In genomic region chr4:123393004-123393403, GRCm38 (mm10) we compare ENCODE assay signal across 27 mouse cellular contexts. TPM values are rescaled to one million over a fixed set of nuclear protein-coding genes. Genes with fewer than 3 reads are reported as not detected.
DNase-seq lines count a peak whose midpoint lies in the region; ATAC-seq lines count a peak whose summit lies in the region.
"Had no signal": no experiment of that assay in that cellular context is flagged by ENCODE, and none has a peak within 500 bp of the region (broad histone marks: within the 10 kb centered on the region; RNA-seq: fewer than 3 reads in every experiment).

No protein-coding gene starts in this region.

- no peak overlapping the region for H3K4me3 ChIP-seq in kidney, embryonic 14.5 days (ENCODE audit: low read length)
- H3K4me3 ChIP-seq in midbrain, embryonic 11.5 days (ENCODE audit: low read depth, low read length), result no peak overlapping the region
- H3K4me3 ChIP-seq: embryonic facial prominence, embryonic 13.5 days; embryonic facial prominence, embryonic 15.5 days; erythroblast, embryonic 14.5 days; forebrain, embryonic 10.5 days; forebrain, embryonic 12.5 days had no signal

- H3K9me3 ChIP-seq in kidney, embryonic 14.5 days (ENCODE audit: control insufficient read depth, low read length), result no peaks in the 10 kb centered on the region
- H3K9me3 ChIP-seq in midbrain, embryonic 11.5 days (ENCODE audit: control insufficient read depth, low read length), result no peaks in the 10 kb centered on the region
- H3K9me3 ChIP-seq: embryonic facial prominence, embryonic 13.5 days; embryonic facial prominence, embryonic 15.5 days; forebrain, embryonic 10.5 days; forebrain, embryonic 12.5 days; G1E had no signal

- peaks cover 90% of the 10 kb centered on the region for H3K36me3 ChIP-seq in kidney, embryonic 14.5 days (ENCODE audit: control insufficient read depth, insufficient read depth, low read length)
- peaks cover 34% of the 10 kb centered on the region; the same call in 1 of the 2 replicates for H3K36me3 ChIP-seq in midbrain, embryonic 11.5 days (ENCODE audit: control insufficient read depth, insufficient read depth, low read length)

- H3K4me2 ChIP-seq in kidney, embryonic 14.5 days (replicated peaks; ENCODE audit: low read depth, low read length), result no peak overlapping the region
- H3K4me2 ChIP-seq in midbrain, embryonic 11.5 days, result no peak overlapping the region
- H3K4me2 ChIP-seq: embryonic facial prominence, embryonic 13.5 days; embryonic facial prominence, embryonic 15.5 days; forebrain, embryonic 12.5 days had no signal

- no peaks in the 10 kb centered on the region for H3K27me3 ChIP-seq in kidney, embryonic 14.5 days (ENCODE audit: control insufficient read depth, insufficient read depth, low read length)
- no peaks in the 10 kb centered on the region for H3K27me3 ChIP-seq in midbrain, embryonic 11.5 days (ENCODE audit: control insufficient read depth, insufficient read depth, low read length)
- H3K27me3 ChIP-seq: embryonic facial prominence, embryonic 13.5 days; embryonic facial prominence, embryonic 15.5 days; forebrain, embryonic 12.5 days; Patski had no signal

- peak; percentile 78 for DNase-seq in heart, adult 11 months
- DNase-seq in heart, adult 18-20 months, result no peak
- peak; percentile 62 for DNase-seq in 416B (ENCODE audit: low read depth)
- DNase-seq in B cell, adult 2 months, result peak; percentile 26 to 27
- no peak for DNase-seq in midbrain, embryonic 11.5 days (ENCODE audit: low spot score, missing footprints)
- no peak for DNase-seq in frontal cortex, postnatal 36 days (ENCODE audit: low spot score in 2 of 2)
- DNase-seq: adrenal gland, adult 8-10 months; adrenal gland, postnatal 14 days; adrenal gland, postnatal 36 days; cerebellum, adult 11-12 months; cerebellum, adult 2 months; cerebellum, adult 9-10 months; cerebellum, postnatal 10 days; cerebellum, postnatal 25 days had no signal

- H3K4me1 ChIP-seq in kidney, embryonic 14.5 days (ENCODE audit: control insufficient read depth, insufficient read depth, low read length), result no peaks in the 10 kb centered on the region
- H3K4me1 ChIP-seq in midbrain, embryonic 11.5 days (ENCODE audit: control insufficient read depth, insufficient read depth, low read length), result no peaks in the 10 kb centered on the region
- H3K4me1 ChIP-seq: embryonic facial prominence, embryonic 13.5 days; embryonic facial prominence, embryonic 15.5 days; forebrain, embryonic 10.5 days; forebrain, embryonic 12.5 days had no signal

- no peak overlapping the region for H3K9ac ChIP-seq in kidney, embryonic 14.5 days (ENCODE audit: low read depth, low read length)
- no peak overlapping the region for H3K9ac ChIP-seq in midbrain, embryonic 11.5 days (ENCODE audit: low read length)
- H3K9ac ChIP-seq: embryonic facial prominence, embryonic 13.5 days; embryonic facial prominence, embryonic 15.5 days; forebrain, embryonic 12.5 days had no signal

- peak; percentile 33; the same call in 1 of the 2 replicates for ATAC-seq in megakaryocyte, adult 5-6 weeks (ENCODE audit: poor library complexity, severe bottlenecking)
- ATAC-seq in kidney, embryonic 14.5 days (ENCODE audit: low FRiP score, low TSS enrichment), result no peak
- no peak for ATAC-seq in midbrain, embryonic 11.5 days (ENCODE audit: low FRiP score)
- ATAC-seq: forebrain, embryonic 14.5 days; forebrain, embryonic 16.5 days; Patski had no signal

- no peak overlapping the region for H3K27ac ChIP-seq in kidney, embryonic 14.5 days (ENCODE audit: low read depth, low read length)
- no peak overlapping the region for H3K27ac ChIP-seq in midbrain, embryonic 11.5 days (ENCODE audit: low read depth, low read length)
- H3K27ac ChIP-seq: embryonic facial prominence, embryonic 13.5 days; embryonic facial prominence, embryonic 15.5 days; forebrain, embryonic 10.5 days; forebrain, embryonic 12.5 days had no signal

- 86% methylated on average over 3 of the region's 3 CpGs for WGBS in kidney, embryonic 14.5 days
- 95% methylated on average over 3 of the region's 3 CpGs for WGBS in midbrain, embryonic 11.5 days

RNA-seq across cellular contexts. Expression of gene Bmp8a, which starts 50.0 kb away (rescaled TPM):
- not detected for total RNA-seq in heart, adult 18-20 months (2021)
- not detected in 2 replicates for total RNA-seq in megakaryocyte, adult 5-6 weeks (2015)
- total RNA-seq in megakaryocyte, adult 5-6 weeks (2017), result not detected in 2 replicates
- polyA plus RNA-seq in kidney, embryonic 14.5 days (2014; fragmentation: Nextera tagmentation; extraction: Ambion mirVana), result 0.20 TPM in 1 of 2 replicates, not detected in the other
- polyA plus RNA-seq in midbrain, embryonic 11.5 days (2014; fragmentation: Nextera tagmentation; extraction: Ambion mirVana), result 0.14 TPM in 1 of 2 replicates, not detected in the other
- total RNA-seq: adrenal gland, adult 18-20 months; adrenal gland, postnatal 14 days had no signal
- polyA plus RNA-seq: activated CD4-positive, CD25-positive, alpha-beta regulatory T cell, adult 4 months; erythroblast, embryonic 14.5 days; forebrain, embryonic 12.5 days; forebrain, embryonic 14.5 days; Patski had no signal

Comparison
In these comparisons a context has a peak if more than half of its experiments do, and no peak if none do; other contexts are left out.
1. DNase-seq: peak in heart, adult 11 months (single experiment), 416B (single experiment) and B cell, adult 2 months (2 of 2); none in heart, adult 18-20 months (0 of 2), midbrain, embryonic 11.5 days (single experiment) and frontal cortex, postnatal 36 days (0 of 2).